Mouse (Mus musculus): ENCODE results near the gene Grip2. TPM values are rescaled to one million over a fixed set of nuclear protein-coding genes. Genes with fewer than 3 reads are reported as not detected.

Grip2 gene
- polyA plus RNA-seq, 1 experiment from 2014 or later, result not detected

- Histone ChIP-seq H3K9ac (replicated peaks) (no peak overlapping the region), H3K4me1 (ENCODE audit: insufficient read depth) (no peaks in the 10 kb centered on the region; the same call in 1 of the 2 replicates), H3K27ac (ENCODE audit: low read depth) (no peak overlapping the region), H3K4me3 (ENCODE audit: low read depth, low read length) (no peak overlapping the region), H3K9me3 (ENCODE audit: low read length) (no peaks in the 10 kb centered on the region), H3K36me3 (replicated peaks; ENCODE audit: insufficient read depth, low read length) (peaks cover 58% of the 10 kb centered on the region), H3K27me3 (ENCODE audit: insufficient read depth, low read length) (no peaks in the 10 kb centered on the region), H3K4me2 (ENCODE audit: low read depth, low read length) (no peak overlapping the region)
- DNase-seq (no peak), ATAC-seq (no peak)
- no peak for TF ChIP-seq EP300 (IDR thresholded peaks at IDR 0.05; ENCODE audit: low read depth)
- TF ChIP-seq CTCF (IDR thresholded peaks at IDR 0.05; ENCODE audit: low read depth), result no peak
- WGBS (ENCODE audit: insufficient replicate concordance), result 83% methylated on average over 8 of the region's 8 CpGs
These were observed 84.1 kb downstream of the Grip2 start for GRCm38 (mm10) chr6:91742995-91743394.

GRCm38 (mm10) chr6:91742466-91742865 lies 84.6 kb downstream of the Grip2 start:
- H3K4me2 ChIP-seq (ENCODE audit: low read depth, low read length), result no peak overlapping the region
- 83% methylated on average over 3 of the region's 3 CpGs for WGBS (ENCODE audit: insufficient replicate concordance)
- H3K9me3 ChIP-seq (ENCODE audit: low read length), result no peaks in the 10 kb centered on the region
- no peak overlapping the region for H3K27ac ChIP-seq (ENCODE audit: low read depth)
- no peak overlapping the region for H3K4me3 ChIP-seq (ENCODE audit: low read depth, low read length)
- H3K4me1 ChIP-seq (ENCODE audit: insufficient read depth), result no peaks in the 10 kb centered on the region; the same call in 1 of the 2 replicates
- H3K9ac ChIP-seq (replicated peaks), result no peak overlapping the region
- ATAC-seq (no peak), DNase-seq (no peak)
- peaks cover 61% of the 10 kb centered on the region for H3K36me3 ChIP-seq (replicated peaks; ENCODE audit: insufficient read depth, low read length)
- no peaks in the 10 kb centered on the region for H3K27me3 ChIP-seq (ENCODE audit: insufficient read depth, low read length)
- TF ChIP-seq EP300 (IDR thresholded peaks at IDR 0.05; ENCODE audit: low read depth) (no peak), CTCF (IDR thresholded peaks at IDR 0.05; ENCODE audit: low read depth) (no peak)

DNA sequence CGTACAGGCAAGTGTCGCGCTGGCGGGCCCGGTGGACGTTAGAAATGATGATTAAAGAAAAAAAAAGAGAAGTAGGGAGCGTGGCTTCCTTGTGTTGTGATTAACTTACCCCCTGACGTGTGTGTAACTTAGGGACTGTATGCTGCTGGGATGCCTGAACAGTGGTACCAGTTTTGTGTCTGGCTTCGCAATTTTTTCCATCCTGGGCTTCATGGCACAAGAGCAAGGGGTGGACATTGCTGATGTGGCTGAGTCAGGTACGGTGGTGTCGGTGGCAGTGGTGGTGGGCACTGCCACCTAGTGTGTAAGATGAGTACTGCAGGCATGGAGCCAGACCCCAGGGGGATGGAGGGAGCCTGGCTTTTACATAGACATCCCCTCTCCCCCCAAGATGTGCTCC lies 86.0 kb downstream of the Grip2 start:
- Histone ChIP-seq H3K4me2 (ENCODE audit: low read depth, low read length) (no peak overlapping the region), H3K4me3 (ENCODE audit: low read depth, low read length) (no peak overlapping the region), H3K9ac (replicated peaks) (no peak overlapping the region), H3K27me3 (ENCODE audit: insufficient read depth, low read length) (no peaks in the 10 kb centered on the region), H3K27ac (ENCODE audit: low read depth) (no peak overlapping the region), H3K4me1 (ENCODE audit: insufficient read depth) (peaks cover 5% of the 10 kb centered on the region; the same call in 1 of the 2 replicates), H3K9me3 (ENCODE audit: low read length) (no peaks in the 10 kb centered on the region), H3K36me3 (replicated peaks; ENCODE audit: insufficient read depth, low read length) (peaks cover 65% of the 10 kb centered on the region)
- 52% methylated on average over 11 of the region's 11 CpGs for WGBS (ENCODE audit: insufficient replicate concordance)
- no peak for TF ChIP-seq EP300 (IDR thresholded peaks at IDR 0.05; ENCODE audit: low read depth)
- TF ChIP-seq CTCF (IDR thresholded peaks at IDR 0.05; ENCODE audit: low read depth), result peak; percentile 98
- peak; percentile 73 for DNase-seq
- ATAC-seq, result peak; percentile 38; the same call in 1 of the 2 replicates

DNA sequence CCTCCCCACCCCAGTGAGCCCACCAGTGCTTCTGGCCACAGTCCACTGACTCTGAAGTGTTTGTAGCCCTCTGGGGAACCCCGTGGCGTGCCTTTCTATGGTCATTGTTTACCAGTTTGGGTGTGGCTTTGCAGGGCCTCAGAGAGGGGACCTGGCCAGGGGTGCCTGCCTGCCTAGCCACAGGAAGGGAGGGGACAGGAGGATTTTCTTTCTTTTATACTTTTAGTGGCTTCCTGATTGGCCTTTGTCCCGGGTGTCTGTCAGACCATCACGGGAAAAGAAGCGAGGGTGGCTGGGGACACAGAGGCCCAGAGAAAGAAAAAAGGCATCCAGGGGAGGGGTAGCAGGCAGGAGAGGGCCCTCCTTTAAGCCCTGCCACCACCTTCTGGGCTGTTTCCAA lies 89.0 kb downstream of the Grip2 start:
- H3K9me3 ChIP-seq (ENCODE audit: low read length), result no peaks in the 10 kb centered on the region
- DNase-seq (no peak), ATAC-seq (peak; percentile 20; the same call in 1 of the 2 replicates)
- no peak overlapping the region for H3K9ac ChIP-seq (replicated peaks)
- no peak overlapping the region for H3K4me2 ChIP-seq (ENCODE audit: low read depth, low read length)
- H3K27me3 ChIP-seq (ENCODE audit: insufficient read depth, low read length), result no peaks in the 10 kb centered on the region
- H3K4me1 ChIP-seq (ENCODE audit: insufficient read depth), result peaks cover 10% of the 10 kb centered on the region; the same call in 1 of the 2 replicates
- no peak overlapping the region for H3K4me3 ChIP-seq (ENCODE audit: low read depth, low read length)
- H3K36me3 ChIP-seq (replicated peaks; ENCODE audit: insufficient read depth, low read length), result peaks cover 64% of the 10 kb centered on the region
- WGBS (ENCODE audit: insufficient replicate concordance), result 61% methylated on average over 5 of the region's 5 CpGs
- H3K27ac ChIP-seq (ENCODE audit: low read depth), result no peak overlapping the region
- no peak for TF ChIP-seq EP300 (IDR thresholded peaks at IDR 0.05; ENCODE audit: low read depth)
- no peak for TF ChIP-seq CTCF (IDR thresholded peaks at IDR 0.05; ENCODE audit: low read depth)

DNA sequence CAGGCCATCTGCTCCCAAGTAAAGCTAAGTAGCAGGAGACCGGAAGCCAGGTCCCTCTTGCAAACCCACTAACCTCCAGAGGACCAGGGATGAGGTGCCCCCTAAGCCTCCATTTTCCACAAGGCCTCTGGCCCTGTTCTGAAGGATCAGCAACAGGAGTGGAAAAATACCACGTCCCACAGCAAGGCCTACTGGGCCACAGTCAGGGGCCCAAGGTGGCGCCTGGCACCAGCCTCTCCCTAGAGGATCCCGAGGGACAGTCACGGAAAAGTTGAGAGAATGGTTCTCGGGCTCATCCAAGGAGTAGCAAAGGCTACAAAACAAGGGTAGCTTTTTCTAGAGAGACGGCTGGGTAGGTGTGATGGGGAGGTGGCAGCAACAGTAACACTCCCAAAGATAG lies 89.6 kb downstream of the Grip2 start:
- DNase-seq, result no peak
- peaks cover 65% of the 10 kb centered on the region for H3K36me3 ChIP-seq (replicated peaks; ENCODE audit: insufficient read depth, low read length)
- WGBS (ENCODE audit: insufficient replicate concordance), result 74% methylated on average over 7 of the region's 7 CpGs
- peaks cover 10% of the 10 kb centered on the region; the same call in 1 of the 2 replicates for H3K4me1 ChIP-seq (ENCODE audit: insufficient read depth)
- H3K9me3 ChIP-seq (ENCODE audit: low read length), result no peaks in the 10 kb centered on the region
- no peak overlapping the region for H3K27ac ChIP-seq (ENCODE audit: low read depth)
- H3K4me2 ChIP-seq (ENCODE audit: low read depth, low read length), result no peak overlapping the region
- H3K9ac ChIP-seq (replicated peaks), result no peak overlapping the region
- no peak overlapping the region for H3K4me3 ChIP-seq (ENCODE audit: low read depth, low read length)
- TF ChIP-seq EP300 (IDR thresholded peaks at IDR 0.05; ENCODE audit: low read depth) (no peak), CTCF (IDR thresholded peaks at IDR 0.05; ENCODE audit: low read depth) (no peak)
- H3K27me3 ChIP-seq (ENCODE audit: insufficient read depth, low read length), result no peaks in the 10 kb centered on the region
- no peak for ATAC-seq

DNA sequence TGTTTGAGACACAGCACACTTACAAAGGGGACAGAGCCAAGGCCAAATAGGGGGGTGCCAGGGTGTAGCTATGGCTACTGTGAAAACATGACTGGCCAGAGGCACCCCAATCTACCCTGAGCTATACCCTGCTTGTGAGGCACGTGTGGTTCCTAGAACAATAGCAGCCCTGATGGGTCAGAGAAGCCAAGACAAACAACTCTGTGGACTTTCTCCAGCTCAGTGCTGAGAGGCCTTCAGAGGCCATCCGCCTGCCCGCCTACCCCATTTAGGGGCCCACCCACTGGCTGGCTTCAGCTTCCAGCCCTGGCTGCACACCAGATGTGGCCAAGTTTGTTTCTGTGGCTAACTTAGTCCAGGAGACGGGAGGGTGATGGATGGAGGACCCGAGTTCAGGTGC lies 90.6 kb downstream of the Grip2 start:
- Histone ChIP-seq H3K9ac (replicated peaks) (no peak overlapping the region), H3K4me3 (ENCODE audit: low read depth, low read length) (no peak overlapping the region), H3K4me2 (ENCODE audit: low read depth, low read length) (no peak overlapping the region), H3K27ac (ENCODE audit: low read depth) (peak overlapping the region; percentile 30; the same call in 1 of the 2 replicates), H3K4me1 (ENCODE audit: insufficient read depth) (peaks cover 10% of the 10 kb centered on the region; the same call in 1 of the 2 replicates), H3K9me3 (ENCODE audit: low read length) (no peaks in the 10 kb centered on the region), H3K36me3 (replicated peaks; ENCODE audit: insufficient read depth, low read length) (peaks cover 63% of the 10 kb centered on the region), H3K27me3 (ENCODE audit: insufficient read depth, low read length) (no peaks in the 10 kb centered on the region)
- WGBS (ENCODE audit: insufficient replicate concordance), result 55% methylated on average over 5 of the region's 5 CpGs
- TF ChIP-seq CTCF (IDR thresholded peaks at IDR 0.05; ENCODE audit: low read depth) (no peak), EP300 (IDR thresholded peaks at IDR 0.05; ENCODE audit: low read depth) (no peak; the same call in 1 of the 2 replicates)
- DNase-seq (peak; percentile 48), ATAC-seq (peak; percentile 69)
